Mouse (Mus musculus) forebrain, postnatal 0 days (tissue): ENCODE measurements at regions not wholly inside any gene's neighbourhood (a gene's known extent, or its start where the extent isn't known, plus 50 kb on each side); places are given as distances from the start of the nearest gene placed in this dataset.

Source experiments
- ATAC-seq: fragments of 200-750 bp; cut with Nextera tagmentation; 2 replicates; pipeline ENCODE4 v1.8.0; 2017; ENCODE audit warnings: mild to moderate bottlenecking, moderate library complexity
- DNase-seq: peaks from one replicate; pipeline ENCODE4 v3.0.0-alpha.2; 2015
- H3K27ac ChIP-seq: fragments of 300-500 bp; sonication (generic); 2 replicates; pipeline ENCODE4 v1.5.1; 2014; ENCODE audit warnings: low read depth, mild to moderate bottlenecking, antibody characterized with exemption, low read length, moderate library complexity, mixed read lengths
- H3K27me3 ChIP-seq: fragments of 300-500 bp; sonication (generic); 2 replicates; pipeline ENCODE4 v1.6.1; 2014; ENCODE audit warnings: mild to moderate bottlenecking, low read length, mixed read lengths; ENCODE audit not compliant: insufficient read depth
- H3K36me3 ChIP-seq: fragments of 300-500 bp; sonication (generic); 2 replicates; pipeline ENCODE4 v1.6.1; 2014; ENCODE audit warnings: mild to moderate bottlenecking, moderate library complexity; ENCODE audit not compliant: insufficient read depth
- H3K4me1 ChIP-seq: fragments of 300-500 bp; sonication (generic); 2 replicates; pipeline ENCODE4 v1.6.1; 2014; ENCODE audit warnings: antibody characterized with exemption; ENCODE audit not compliant: insufficient read depth
- H3K4me2 ChIP-seq: fragments of 300-500 bp; sonication (generic); 2 replicates; pipeline ENCODE4 v1.6.1; 2014; ENCODE audit warnings: low read depth, mild to moderate bottlenecking, moderate library complexity
- H3K4me3 ChIP-seq: fragments of 300-500 bp; sonication (generic); 2 replicates; pipeline ENCODE4 v1.5.1; 2014; ENCODE audit warnings: low read depth, low read length, mixed read lengths
- H3K9ac ChIP-seq: fragments of 300-500 bp; sonication (generic); 2 replicates; pipeline ENCODE4 v1.6.1; 2014; ENCODE audit warnings: mild to moderate bottlenecking
- H3K9me3 ChIP-seq: fragments of 300-500 bp; sonication (generic); 2 replicates; pipeline ENCODE4 v1.6.1; 2016; ENCODE audit warnings: low read length
- CTCF ChIP-seq: sonication (generic); IDR thresholded peaks from 2 replicates; pipeline ENCODE4 v1.5.1; 2016; ENCODE audit warnings: antibody characterized with exemption, control low read depth, low read depth
- WGBS: fragments of 180-500 bp; shearing (Covaris S2); extraction: QIAGEN DNeasy Blood & Tissue Kit; methylation state at CpG from one replicate; pipeline ENCODE4 v1.1.7; 2014; 5-methylcytosine and 5-hydroxymethylcytosine counted together

DNA sequence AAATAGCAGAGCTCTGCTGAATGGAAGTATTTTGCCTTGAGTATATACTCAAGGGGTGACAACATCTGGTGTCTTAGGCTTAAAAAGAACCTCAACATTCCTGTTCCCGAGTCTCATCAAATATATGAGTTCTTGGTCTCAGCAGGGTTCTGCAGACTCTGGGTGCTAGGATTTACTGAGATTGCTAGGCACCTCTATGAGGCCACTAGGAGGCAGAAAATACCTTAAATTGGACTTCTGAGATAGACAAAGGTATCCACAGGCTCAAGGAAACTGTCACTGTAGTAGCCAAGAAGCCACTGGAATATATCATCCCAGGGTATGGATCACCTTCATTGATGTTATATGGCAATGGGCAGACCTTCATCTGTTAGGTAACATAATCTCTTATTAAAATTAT, 489.4 kb upstream of the Kcnd2 start:
- ATAC-seq (no peak), DNase-seq (no peak)
- no peak overlapping the region for H3K4me3 ChIP-seq
- H3K27me3 ChIP-seq, result no peaks in the 10 kb centered on the region
- no peaks in the 10 kb centered on the region for H3K9me3 ChIP-seq
- H3K36me3 ChIP-seq, result no peaks in the 10 kb centered on the region
- TF ChIP-seq CTCF, result no peak
- H3K27ac ChIP-seq, result no peak overlapping the region
- H3K4me1 ChIP-seq, result no peaks in the 10 kb centered on the region
- no peak overlapping the region for H3K9ac ChIP-seq
- WGBS, result 81% methylated on average over 1 of the region's 1 CpGs
- no peak overlapping the region for H3K4me2 ChIP-seq

- H3K27me3 ChIP-seq, result no peaks in the 10 kb centered on the region
- no peak overlapping the region for H3K4me2 ChIP-seq
- DNase-seq (no peak), ATAC-seq (no peak)
- H3K36me3 ChIP-seq, result no peaks in the 10 kb centered on the region
- TF ChIP-seq CTCF, result no peak
- H3K27ac ChIP-seq, result no peak overlapping the region
- H3K9ac ChIP-seq, result no peak overlapping the region
- H3K4me1 ChIP-seq, result no peaks in the 10 kb centered on the region
- H3K4me3 ChIP-seq, result no peak overlapping the region
- H3K9me3 ChIP-seq, result 0 out of 2 replicates have a peak, but pooled peaks cover 7% of the 10 kb centered on the region
These were observed 476.2 kb upstream of the Kcnd2 start for GRCm38 (mm10) chr6:20739095-20739494.

GRCm38 (mm10) chr6:20740406-20740805, 474.9 kb upstream of the Kcnd2 start:
- TF ChIP-seq CTCF, result no peak
- Histone ChIP-seq H3K36me3 (no peaks in the 10 kb centered on the region), H3K27ac (no peak overlapping the region), H3K27me3 (no peaks in the 10 kb centered on the region), H3K4me1 (no peaks in the 10 kb centered on the region), H3K9ac (no peak overlapping the region), H3K9me3 (0 out of 2 replicates have a peak, but pooled peaks cover 7% of the 10 kb centered on the region), H3K4me2 (no peak overlapping the region), H3K4me3 (no peak overlapping the region)
- no peak for ATAC-seq
- DNase-seq, result no peak
- 71% methylated on average over 1 of the region's 1 CpGs for WGBS

DNA sequence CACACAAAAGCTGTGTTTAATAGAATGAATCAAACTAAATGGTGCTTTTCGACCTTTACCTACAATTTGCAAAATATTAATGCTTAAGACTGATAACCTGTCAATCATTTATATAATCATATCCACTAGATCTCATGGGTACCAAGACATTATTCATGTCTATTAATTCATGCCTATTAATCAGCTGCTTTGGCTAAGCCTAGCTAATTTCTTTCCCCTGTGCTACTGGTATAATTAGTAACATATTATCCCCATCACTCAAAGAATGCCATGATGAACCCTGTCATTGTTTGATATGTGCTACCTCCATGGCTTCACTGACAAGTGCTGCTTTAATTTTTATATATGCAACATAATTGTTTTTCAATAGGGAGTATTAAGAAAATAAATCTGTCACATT, 474.1 kb upstream of the Kcnd2 start:
- no peak overlapping the region for H3K27ac ChIP-seq
- H3K36me3 ChIP-seq, result no peaks in the 10 kb centered on the region
- WGBS, result 48% methylated on average over 1 of the region's 1 CpGs
- H3K9me3 ChIP-seq, result 0 out of 2 replicates have a peak, but pooled peaks cover 7% of the 10 kb centered on the region
- H3K27me3 ChIP-seq, result no peaks in the 10 kb centered on the region
- TF ChIP-seq CTCF, result no peak
- H3K4me1 ChIP-seq, result no peaks in the 10 kb centered on the region
- no peak overlapping the region for H3K9ac ChIP-seq
- H3K4me3 ChIP-seq, result no peak overlapping the region
- no peak overlapping the region for H3K4me2 ChIP-seq
- no peak for DNase-seq
- no peak for ATAC-seq

DNA sequence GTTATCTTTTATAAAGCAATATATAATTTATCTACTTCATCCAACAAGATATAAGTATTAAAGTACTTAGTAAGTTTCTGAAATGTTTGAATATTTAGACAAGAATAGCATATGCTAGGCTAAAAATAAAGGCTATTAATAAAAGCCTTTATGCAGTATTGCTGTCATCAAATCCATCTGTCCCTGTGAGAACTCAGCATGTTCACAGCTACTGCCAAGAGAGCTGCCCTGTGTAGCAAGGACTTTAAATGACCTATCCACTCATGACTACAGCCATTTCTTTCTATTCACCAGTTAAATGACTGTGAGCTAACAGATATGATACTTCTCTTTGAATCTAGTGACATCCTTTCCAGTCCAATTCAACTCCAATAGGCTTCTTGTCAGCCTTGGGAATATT, 458.1 kb upstream of the Kcnd2 start:
- ATAC-seq (no peak), DNase-seq (no peak)
- H3K4me3 ChIP-seq, result no peak overlapping the region
- no peaks in the 10 kb centered on the region for H3K9me3 ChIP-seq
- no peaks in the 10 kb centered on the region for H3K36me3 ChIP-seq
- no peaks in the 10 kb centered on the region for H3K4me1 ChIP-seq
- H3K9ac ChIP-seq, result no peak overlapping the region
- no peak for TF ChIP-seq CTCF
- no peak overlapping the region for H3K4me2 ChIP-seq
- H3K27me3 ChIP-seq, result no peaks in the 10 kb centered on the region
- H3K27ac ChIP-seq, result no peak overlapping the region

- WGBS, result 57% methylated on average over 1 of the region's 1 CpGs
These were observed 454.0 kb upstream of the Kcnd2 start for GRCm38 (mm10) chr6:20761300-20761699.

GRCm38 (mm10) chr6:20775872-20776271, 439.4 kb upstream of the Kcnd2 start:
- no peak for TF ChIP-seq CTCF
- Histone ChIP-seq H3K4me3 (no peak overlapping the region), H3K27ac (no peak overlapping the region), H3K4me1 (no peaks in the 10 kb centered on the region), H3K27me3 (no peaks in the 10 kb centered on the region), H3K9me3 (no peaks in the 10 kb centered on the region), H3K9ac (no peak overlapping the region), H3K4me2 (no peak overlapping the region), H3K36me3 (no peaks in the 10 kb centered on the region)
- 45% methylated on average over 1 of the region's 1 CpGs for WGBS
- ATAC-seq (peak; percentile 78), DNase-seq (peak; percentile 32)

More at GRCm38 (mm10) chr6:20761300-20761699, 454.0 kb upstream of the Kcnd2 start:
- no peak for TF ChIP-seq CTCF
- DNase-seq (no peak), ATAC-seq (no peak)
- Histone ChIP-seq H3K27me3 (no peaks in the 10 kb centered on the region), H3K4me1 (no peaks in the 10 kb centered on the region), H3K4me3 (no peak overlapping the region), H3K27ac (no peak overlapping the region), H3K9ac (no peak overlapping the region), H3K4me2 (no peak overlapping the region), H3K36me3 (no peaks in the 10 kb centered on the region), H3K9me3 (no peaks in the 10 kb centered on the region)
